Comparison of ENCODE assay signal across 8 mouse cellular contexts in the genomic region with DNA sequence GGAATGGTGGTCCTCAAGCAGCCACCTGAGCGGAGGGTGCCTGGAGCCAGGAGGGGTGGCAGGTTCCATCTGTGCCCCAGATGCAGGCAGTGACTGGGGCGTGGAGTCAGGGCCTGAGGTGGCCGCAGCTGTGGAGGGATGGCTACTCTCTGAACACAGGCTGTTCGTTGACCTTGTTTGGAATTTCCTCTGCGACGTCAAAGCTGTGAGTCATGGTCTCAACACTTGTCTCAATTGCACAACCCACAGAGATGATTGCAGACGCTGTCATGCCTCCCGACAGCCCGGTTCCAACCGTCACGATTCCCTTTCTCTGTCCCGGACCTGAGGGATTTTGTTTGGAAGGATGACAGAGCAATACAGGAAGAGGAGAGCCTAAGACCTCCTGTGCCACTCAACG. TPM values are rescaled to one million over a fixed set of nuclear protein-coding genes. Genes with fewer than 3 reads are reported as not detected.
A peak's percentile ranks its signal among the peaks of the same experiment; 100 is the strongest.
DNase-seq lines count a peak whose midpoint lies in the region; ATAC-seq and TF ChIP-seq lines count a peak whose summit lies in the region.

No protein-coding gene starts in this region.

- no peak overlapping the region for H3K9ac ChIP-seq in kidney, embryonic 15.5 days
- no peak overlapping the region for H3K9ac ChIP-seq in heart, embryonic 11.5 days (ENCODE audit: low read depth, low read length)
- no peak overlapping the region for H3K9ac ChIP-seq in liver, embryonic 15.5 days
- H3K9ac ChIP-seq in stomach, postnatal 0 days (ENCODE audit: low read length), result no peak overlapping the region

- TF ChIP-seq CTCF in stomach, postnatal 0 days (IDR thresholded peaks at IDR 0.05; ENCODE audit: low read depth), result no peak

- peak; percentile 43 for DNase-seq in kidney, adult 9 months
- DNase-seq in adrenal gland, postnatal 36 days, result peak; percentile 84 to 85
- DNase-seq in stomach, postnatal 0 days (ENCODE audit: low spot score), result peak; percentile 51
- DNase-seq in frontal cortex, postnatal 10 days (ENCODE audit: low spot score in 2 of 2), result no peak

- no peaks in the 10 kb centered on the region for H3K9me3 ChIP-seq in kidney, embryonic 15.5 days (replicated peaks)
- H3K9me3 ChIP-seq in heart, embryonic 11.5 days (replicated peaks; ENCODE audit: control insufficient read depth, low read length), result no peaks in the 10 kb centered on the region
- no peaks in the 10 kb centered on the region for H3K9me3 ChIP-seq in liver, embryonic 15.5 days (replicated peaks)
- no peaks in the 10 kb centered on the region for H3K9me3 ChIP-seq in stomach, postnatal 0 days (ENCODE audit: control insufficient read depth, low read length)

- no peak overlapping the region for H3K4me2 ChIP-seq in kidney, embryonic 15.5 days
- peak overlapping the region; percentile 25; the same call in 1 of the 2 replicates for H3K4me2 ChIP-seq in heart, embryonic 11.5 days
- H3K4me2 ChIP-seq in liver, embryonic 15.5 days, result 0 out of 2 replicates have a peak overlapping the region, but pooled peaks have one; percentile 19
- H3K4me2 ChIP-seq in stomach, postnatal 0 days (replicated peaks; ENCODE audit: low read depth), result 0 out of 2 replicates have a peak overlapping the region, but pooled peaks have one; percentile 24

- 58% methylated on average over 13 of the region's 13 CpGs for WGBS in kidney, embryonic 15.5 days
- 35% methylated on average over 13 of the region's 13 CpGs for WGBS in heart, embryonic 11.5 days (ENCODE audit: insufficient replicate concordance)
- WGBS in liver, embryonic 15.5 days (ENCODE audit: insufficient replicate concordance), result 17% methylated on average over 13 of the region's 13 CpGs
- 35% methylated on average over 13 of the region's 13 CpGs for WGBS in stomach, postnatal 0 days

- peaks cover 45% of the 10 kb centered on the region for H3K4me1 ChIP-seq in kidney, embryonic 15.5 days
- H3K4me1 ChIP-seq in heart, embryonic 11.5 days (ENCODE audit: control insufficient read depth, insufficient read depth, low read length), result peaks cover 20% of the 10 kb centered on the region
- H3K4me1 ChIP-seq in liver, embryonic 15.5 days (replicated peaks), result peaks cover 10% of the 10 kb centered on the region
- H3K4me1 ChIP-seq in stomach, postnatal 0 days (replicated peaks; ENCODE audit: control insufficient read depth, insufficient read depth), result no peaks in the 10 kb centered on the region

- no peaks in the 10 kb centered on the region for H3K36me3 ChIP-seq in kidney, embryonic 15.5 days
- no peaks in the 10 kb centered on the region for H3K36me3 ChIP-seq in heart, embryonic 11.5 days (ENCODE audit: control insufficient read depth, insufficient read depth, low read length)
- H3K36me3 ChIP-seq in liver, embryonic 15.5 days (replicated peaks), result no peaks in the 10 kb centered on the region
- H3K36me3 ChIP-seq in stomach, postnatal 0 days (ENCODE audit: control insufficient read depth, insufficient read depth, low read length), result no peaks in the 10 kb centered on the region

- no peak overlapping the region for H3K4me3 ChIP-seq in kidney, embryonic 15.5 days (replicated peaks)
- no peak overlapping the region for H3K4me3 ChIP-seq in heart, embryonic 11.5 days (ENCODE audit: low read depth, low read length)
- H3K4me3 ChIP-seq in liver, embryonic 15.5 days (replicated peaks), result no peak overlapping the region
- H3K4me3 ChIP-seq in stomach, postnatal 0 days (ENCODE audit: low read depth, low read length), result no peak overlapping the region

- H3K27me3 ChIP-seq in kidney, embryonic 15.5 days, result no peaks in the 10 kb centered on the region
- no peaks in the 10 kb centered on the region for H3K27me3 ChIP-seq in heart, embryonic 11.5 days (ENCODE audit: control insufficient read depth, insufficient read depth, low read length)
- peaks cover 44% of the 10 kb centered on the region; the same call in 1 of the 2 replicates for H3K27me3 ChIP-seq in liver, embryonic 15.5 days
- no peaks in the 10 kb centered on the region for H3K27me3 ChIP-seq in stomach, postnatal 0 days (ENCODE audit: control insufficient read depth, insufficient read depth, low read length)

- no peak for ATAC-seq in kidney, embryonic 15.5 days (replicated peaks; ENCODE audit: low FRiP score)
- ATAC-seq in heart, embryonic 11.5 days (replicated peaks; ENCODE audit: insufficient number of reproducible peaks, low FRiP score, low TSS enrichment), result peak; percentile 33; the same call in 1 of the 2 replicates
- no peak for ATAC-seq in liver, embryonic 15.5 days (ENCODE audit: insufficient read depth)
- peak; percentile 81 for ATAC-seq in stomach, postnatal 0 days (ENCODE audit: low FRiP score, low TSS enrichment)
- ATAC-seq in erythroid progenitor cell, adult 5-6 weeks (replicated peaks; ENCODE audit: low FRiP score, poor library complexity, severe bottlenecking), result no peak

- no peak for TF ChIP-seq EP300 in stomach, postnatal 0 days (optimal IDR thresholded peaks at IDR 0.05)

- H3K27ac ChIP-seq in kidney, embryonic 15.5 days, result no peak overlapping the region
- 0 out of 2 replicates have a peak overlapping the region, but pooled peaks have one; percentile 23 for H3K27ac ChIP-seq in heart, embryonic 11.5 days (ENCODE audit: low read depth, low read length)
- no peak overlapping the region for H3K27ac ChIP-seq in liver, embryonic 15.5 days (replicated peaks)
- H3K27ac ChIP-seq in stomach, postnatal 0 days (replicated peaks), result no peak overlapping the region; the same call in 1 of the 2 replicates

RNA-seq across cellular contexts. Expression of gene Id3, which starts 26.3 kb away (rescaled TPM):
- polyA plus RNA-seq in kidney, embryonic 15.5 days (2015; fragmentation: Nextera tagmentation; extraction: Ambion mirVana), result 862 and 905 TPM in 2 replicates
- total RNA-seq in adrenal gland, postnatal 36 days (2021), result 10 to 100 TPM; 60.0 to 74.0 TPM
- 411 and 415 TPM in 2 replicates for polyA plus RNA-seq in heart, embryonic 11.5 days (2014; fragmentation: Nextera tagmentation; extraction: Ambion mirVana)
- polyA plus RNA-seq in liver, embryonic 15.5 days (2015; fragmentation: Nextera tagmentation; extraction: Ambion mirVana), result 41.3 and 42.6 TPM in 2 replicates
- 201 and 224 TPM in 2 replicates for polyA plus RNA-seq in stomach, postnatal 0 days (2015; fragmentation: Nextera tagmentation; extraction: Ambion mirVana)
- total RNA-seq in erythroid progenitor cell, adult 5-6 weeks (2015; ENCODE audit: low replicate concordance), result 14.7 TPM in 1 of 2 replicates, not detected in the other
- total RNA-seq in erythroid progenitor cell, adult 5-6 weeks (2017; ENCODE audit: low replicate concordance), result 2.7 TPM in 1 of 2 replicates, not detected in the other

RNA-seq across cellular contexts. Expression of gene E2f2, which starts 55.2 kb away (rescaled TPM):
- 9.7 and 10.5 TPM in 2 replicates for polyA plus RNA-seq in kidney, embryonic 15.5 days (2015; fragmentation: Nextera tagmentation; extraction: Ambion mirVana)
- 1 to 10 TPM; 2.1 to 2.3 TPM for total RNA-seq in adrenal gland, postnatal 36 days (2021)
- polyA plus RNA-seq in heart, embryonic 11.5 days (2014; fragmentation: Nextera tagmentation; extraction: Ambion mirVana), result 4.8 and 5.8 TPM in 2 replicates
- 85.3 and 95.6 TPM in 2 replicates for polyA plus RNA-seq in liver, embryonic 15.5 days (2015; fragmentation: Nextera tagmentation; extraction: Ambion mirVana)
- polyA plus RNA-seq in stomach, postnatal 0 days (2015; fragmentation: Nextera tagmentation; extraction: Ambion mirVana), result 0.91 and 1.5 TPM in 2 replicates
- total RNA-seq in erythroid progenitor cell, adult 5-6 weeks (2015; ENCODE audit: low replicate concordance), result 276 and 287 TPM in 2 replicates
- total RNA-seq in erythroid progenitor cell, adult 5-6 weeks (2017; ENCODE audit: low replicate concordance), result 288 and 298 TPM in 2 replicates

Comparison
In these comparisons a context has a peak if more than half of its experiments do, and no peak if none do; other contexts are left out.
1. DNase-seq: peak in kidney, adult 9 months (single experiment), adrenal gland, postnatal 36 days (2 of 2) and stomach, postnatal 0 days (single experiment); none in frontal cortex, postnatal 10 days (0 of 2).
2. ATAC-seq: peak in heart, embryonic 11.5 days (single experiment) and stomach, postnatal 0 days (single experiment); none in kidney, embryonic 15.5 days (single experiment), liver, embryonic 15.5 days (single experiment) and erythroid progenitor cell, adult 5-6 weeks (single experiment).